Mouse (Mus musculus): ENCODE results near the gene Osbp2. TPM values are rescaled to one million over a fixed set of nuclear protein-coding genes. Genes with fewer than 3 reads are reported as not detected.

Gene Osbp2
- polyA plus RNA-seq, 1 experiment from 2014 or later: 1.4 TPM

DNA sequence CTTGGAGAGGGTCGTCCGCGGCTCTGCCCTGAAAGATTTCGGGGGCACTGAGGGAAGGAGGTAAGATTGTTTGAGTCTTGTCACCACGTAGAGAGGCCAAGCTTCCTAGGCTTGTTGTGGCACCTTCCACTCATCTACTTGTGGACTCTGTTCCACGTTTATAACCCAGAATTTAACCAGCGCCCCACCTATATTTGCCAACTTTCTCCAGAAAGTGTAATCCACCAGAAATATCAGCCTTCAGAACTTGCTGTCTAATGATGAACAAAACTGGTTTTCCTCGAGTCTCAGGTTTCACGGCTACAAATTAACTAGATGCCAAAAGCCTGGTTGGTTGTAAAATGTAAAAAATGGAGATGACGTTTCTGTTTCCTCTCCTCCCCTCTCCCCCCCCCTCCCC is 31.8 kb upstream of the Osbp2 start:
- Histone ChIP-seq H3K27me3 (ENCODE audit: low read depth, poor library complexity, severe bottlenecking) (no peaks in the 10 kb centered on the region), H3K27ac (replicated peaks) (peak overlapping the region; percentile 92), H3K9me3 (replicated peaks) (no peaks in the 10 kb centered on the region), H3K36me3 (peaks cover 37% of the 10 kb centered on the region), H3K4me1 (peaks cover 24% of the 10 kb centered on the region), H3K4me3 (peak overlapping the region; percentile 57)
- no peak for DNase-seq (ENCODE audit: low spot score)
- 9% methylated on average over 10 of the region's 10 CpGs for WGBS

DNA sequence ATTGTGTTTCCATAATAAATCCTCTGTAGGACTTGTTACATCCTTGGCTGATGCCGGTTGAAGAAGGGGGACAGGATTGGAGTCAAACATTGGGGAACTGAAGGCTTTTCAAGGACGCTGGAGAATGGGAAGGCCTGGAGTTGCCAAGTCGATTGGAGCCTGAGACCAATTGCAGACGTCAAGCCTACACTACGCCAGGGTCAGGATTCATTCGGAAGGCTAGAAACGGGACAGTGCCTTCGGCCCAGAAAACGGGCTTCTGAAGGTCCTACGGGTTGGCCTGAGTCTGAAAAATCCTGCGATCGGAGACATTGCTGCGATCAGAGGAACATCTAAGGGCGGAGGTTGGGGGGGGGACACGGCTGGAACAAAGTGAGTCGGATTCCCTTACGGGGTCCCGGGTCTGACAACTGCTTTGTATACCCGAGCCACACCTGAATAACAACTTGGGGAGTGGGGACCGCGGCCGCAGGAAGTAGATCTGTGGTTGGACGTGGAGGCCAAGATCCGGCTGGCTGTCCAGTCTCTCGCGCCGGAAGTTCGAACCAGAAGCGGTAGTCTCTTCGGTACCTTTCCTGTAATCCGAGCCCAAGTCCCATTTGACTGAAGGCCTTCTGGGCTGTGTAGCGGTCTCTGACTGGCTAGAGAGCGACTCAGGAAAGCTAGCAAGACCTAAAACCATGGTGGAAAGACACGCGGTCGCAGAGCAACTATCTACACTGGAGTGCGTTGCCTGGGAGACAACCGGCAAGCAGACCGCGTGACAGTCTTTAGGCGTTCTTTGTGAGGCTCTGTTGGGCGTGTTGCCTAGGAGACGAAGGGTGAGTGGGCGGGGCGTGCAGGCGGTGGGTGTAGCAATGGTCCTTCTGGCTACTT is 30.9 kb upstream of the Osbp2 start, which contains the start of the genes 4921536K21Rik and Dusp18:
Gene 4921536K21Rik (minus strand): TSS at position 693 of the 876 bp plus-strand sequence.
Gene Dusp18 (plus strand): TSS at position 835 of the 876 bp plus-strand sequence.
- Histone ChIP-seq H3K4me3 (peak within 1 kb of the TSS; percentile 57), H3K27me3 (ENCODE audit: low read depth, poor library complexity, severe bottlenecking) (no peaks in the 10 kb centered on the region), H3K9me3 (replicated peaks) (no peaks in the 10 kb centered on the region), H3K4me1 (peaks cover 24% of the 10 kb centered on the region), H3K36me3 (peaks cover 32% of the 10 kb centered on the region), H3K27ac (replicated peaks) (peak within 1 kb of the TSS; percentile 92)
- WGBS: 3% methylated on average over 46 of the region's 46 CpGs
- peak; percentile 98 for DNase-seq (ENCODE audit: low spot score)

DNA sequence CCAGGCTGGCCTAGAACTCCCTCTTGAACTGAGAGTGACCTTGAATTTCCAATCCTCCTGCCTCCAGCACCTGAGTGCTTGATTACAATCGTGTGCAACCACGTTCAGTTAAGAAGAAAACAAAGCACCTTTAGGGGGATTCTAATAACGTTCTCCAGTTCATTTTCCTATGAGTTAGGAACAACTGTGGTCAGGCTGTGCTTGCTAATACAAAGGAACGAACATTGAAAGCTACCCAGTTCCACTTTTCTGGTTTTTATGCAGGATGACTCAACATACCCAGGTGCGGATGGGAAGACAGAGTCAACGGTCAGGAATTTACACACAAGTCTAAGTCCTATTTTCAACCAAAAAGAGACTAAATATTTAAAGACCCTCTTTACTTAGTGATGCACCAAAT is 30.3 kb upstream of the Osbp2 start:
- no peaks in the 10 kb centered on the region for H3K9me3 ChIP-seq (replicated peaks)
- no peaks in the 10 kb centered on the region for H3K27me3 ChIP-seq (ENCODE audit: low read depth, poor library complexity, severe bottlenecking)
- 79% methylated on average over 6 of the region's 6 CpGs for WGBS
- peak overlapping the region; percentile 92; the same call in 1 of the 2 replicates for H3K27ac ChIP-seq (replicated peaks)
- peaks cover 21% of the 10 kb centered on the region for H3K4me1 ChIP-seq
- peak overlapping the region; percentile 57 for H3K4me3 ChIP-seq
- DNase-seq (ENCODE audit: low spot score): no peak
- peaks cover 25% of the 10 kb centered on the region for H3K36me3 ChIP-seq

DNA sequence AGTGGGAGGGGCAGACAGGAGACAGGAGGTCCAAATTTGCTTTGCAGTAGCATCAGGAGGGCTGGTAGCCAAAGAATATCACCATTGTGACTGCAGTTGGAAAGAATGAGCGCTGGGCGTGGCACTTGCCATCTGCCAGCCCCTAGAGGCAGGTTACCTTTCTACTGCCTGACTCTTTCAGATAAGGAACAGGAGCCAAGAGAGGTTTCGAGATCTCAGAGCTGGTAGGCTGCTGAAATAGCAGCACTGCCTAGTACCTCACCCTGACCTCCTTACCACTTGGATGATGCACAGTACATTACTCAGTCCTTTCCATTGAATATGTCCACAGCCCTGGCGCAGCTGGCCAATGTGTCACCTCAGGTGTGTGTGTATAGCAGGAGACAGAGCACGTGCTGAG is 23.6 kb upstream of the Osbp2 start:
- DNase-seq (ENCODE audit: low spot score): no peak
- WGBS: 84% methylated on average over 5 of the region's 5 CpGs
- no peak overlapping the region for H3K4me3 ChIP-seq
- H3K27me3 ChIP-seq (ENCODE audit: low read depth, poor library complexity, severe bottlenecking): no peaks in the 10 kb centered on the region
- no peaks in the 10 kb centered on the region for H3K36me3 ChIP-seq
- H3K4me1 ChIP-seq: peaks cover 5% of the 10 kb centered on the region; the same call in 1 of the 2 replicates
- no peaks in the 10 kb centered on the region for H3K9me3 ChIP-seq (replicated peaks)
- no peak overlapping the region for H3K27ac ChIP-seq (replicated peaks)

- Histone ChIP-seq H3K27me3 (ENCODE audit: low read depth, poor library complexity, severe bottlenecking) (no peaks in the 10 kb centered on the region), H3K4me3 (no peak overlapping the region), H3K36me3 (no peaks in the 10 kb centered on the region), H3K4me1 (peaks cover 5% of the 10 kb centered on the region; the same call in 1 of the 2 replicates), H3K9me3 (replicated peaks) (no peaks in the 10 kb centered on the region), H3K27ac (replicated peaks) (no peak overlapping the region)
- no peak for DNase-seq (ENCODE audit: low spot score)
- WGBS: 88% methylated on average over 3 of the region's 3 CpGs
These were observed 20.0 kb upstream of the Osbp2 start for GRCm38 (mm10) chr11:3883711-3884110.

- Histone ChIP-seq H3K4me1 (peaks cover 1% of the 10 kb centered on the region; the same call in 1 of the 2 replicates), H3K9me3 (replicated peaks) (no peaks in the 10 kb centered on the region), H3K27me3 (ENCODE audit: low read depth, poor library complexity, severe bottlenecking) (no peaks in the 10 kb centered on the region), H3K36me3 (no peaks in the 10 kb centered on the region), H3K27ac (replicated peaks) (no peak overlapping the region), H3K4me3 (no peak overlapping the region)
- 45% methylated on average over 2 of the region's 2 CpGs for WGBS
- peak; percentile 71 for DNase-seq (ENCODE audit: low spot score)
These were observed 16.1 kb upstream of the Osbp2 start for GRCm38 (mm10) chr11:3879836-3880235.

DNA sequence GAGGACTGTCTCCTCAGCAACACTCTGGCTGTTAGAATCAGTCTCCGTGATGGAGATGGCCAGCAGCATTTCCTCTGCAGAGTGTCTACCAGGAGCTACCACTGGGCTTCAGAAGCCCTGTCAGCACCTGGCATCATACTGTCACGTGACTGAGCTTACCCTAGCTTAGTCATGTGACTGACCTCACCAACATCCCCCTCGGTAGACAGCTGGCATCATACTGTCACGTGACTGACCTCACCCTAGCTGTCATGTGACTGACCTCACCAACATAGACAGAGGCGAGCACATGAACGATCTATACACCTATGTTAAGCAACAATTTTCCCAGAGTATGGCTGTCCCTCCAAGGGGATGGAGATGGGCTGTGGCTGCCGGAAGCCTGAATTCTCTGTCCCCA is 15.0 kb upstream of the Osbp2 start:
- Histone ChIP-seq H3K4me1 (no peaks in the 10 kb centered on the region; the same call in 1 of the 2 replicates), H3K9me3 (replicated peaks) (no peaks in the 10 kb centered on the region), H3K36me3 (no peaks in the 10 kb centered on the region), H3K27ac (replicated peaks) (no peak overlapping the region), H3K4me3 (no peak overlapping the region), H3K27me3 (ENCODE audit: low read depth, poor library complexity, severe bottlenecking) (no peaks in the 10 kb centered on the region)
- DNase-seq (ENCODE audit: low spot score): no peak
- 84% methylated on average over 7 of the region's 7 CpGs for WGBS

- Histone ChIP-seq H3K4me3 (no peak overlapping the region), H3K36me3 (no peaks in the 10 kb centered on the region), H3K27ac (replicated peaks) (no peak overlapping the region), H3K4me1 (no peaks in the 10 kb centered on the region), H3K9me3 (replicated peaks) (no peaks in the 10 kb centered on the region), H3K27me3 (ENCODE audit: low read depth, poor library complexity, severe bottlenecking) (no peaks in the 10 kb centered on the region)
- 84% methylated on average over 6 of the region's 6 CpGs for WGBS
- DNase-seq (ENCODE audit: low spot score): no peak
These were observed 12.7 kb upstream of the Osbp2 start for GRCm38 (mm10) chr11:3876419-3876818.

- WGBS: 53% methylated on average over 6 of the region's 6 CpGs
- Histone ChIP-seq H3K27ac (replicated peaks) (0 out of 2 replicates have a peak overlapping the region, but pooled peaks have one; percentile 79), H3K4me3 (peak overlapping the region; percentile 64), H3K4me1 (peaks cover 17% of the 10 kb centered on the region), H3K27me3 (ENCODE audit: low read depth, poor library complexity, severe bottlenecking) (peaks cover 52% of the 10 kb centered on the region), H3K9me3 (replicated peaks) (no peaks in the 10 kb centered on the region), H3K36me3 (no peaks in the 10 kb centered on the region)
- peak; percentile 19 for DNase-seq (ENCODE audit: low spot score)
These were observed 640 bp upstream of the Osbp2 start for GRCm38 (mm10) chr11:3864343-3864742.

GRCm38 (mm10) chr11:3862661-3863453 is 846 bp downstream of the Osbp2 start:
- H3K9me3 ChIP-seq (replicated peaks): no peaks in the 10 kb centered on the region
- H3K27me3 ChIP-seq (ENCODE audit: low read depth, poor library complexity, severe bottlenecking): peaks cover 52% of the 10 kb centered on the region
- whole genome bisulfite sequencing: 76% methylated on average over 19 of the region's 19 CpGs
- H3K27ac ChIP-seq (replicated peaks): no peak overlapping the region
- DNase-seq (ENCODE audit: low spot score): no peak
- H3K36me3 ChIP-seq: no peaks in the 10 kb centered on the region
- H3K4me3 ChIP-seq: peak overlapping the region; percentile 64
- H3K4me1 ChIP-seq: peaks cover 17% of the 10 kb centered on the region

DNA sequence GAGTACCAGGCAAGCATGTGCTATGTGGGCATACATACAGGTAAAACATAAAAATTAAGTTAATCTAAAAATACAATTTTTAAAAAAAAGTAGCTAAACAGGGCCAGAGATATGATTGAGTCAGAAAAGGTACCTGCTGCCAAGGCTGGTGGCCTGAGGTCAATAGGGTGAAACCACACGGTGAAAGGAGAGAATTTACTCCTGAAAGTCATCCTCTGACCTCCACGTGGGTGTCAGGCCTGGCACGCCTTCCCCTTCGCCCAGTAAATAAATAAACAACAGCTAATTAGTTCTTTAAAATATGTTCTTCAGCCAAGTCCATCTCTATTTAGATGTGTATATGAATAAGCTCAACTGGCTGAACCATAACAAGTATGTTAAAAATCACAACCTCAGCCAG is 3.3 kb downstream of the Osbp2 start:
- 82% methylated on average over 4 of the region's 4 CpGs for WGBS
- peaks cover 17% of the 10 kb centered on the region for H3K4me1 ChIP-seq
- no peak overlapping the region for H3K27ac ChIP-seq (replicated peaks)
- H3K36me3 ChIP-seq: no peaks in the 10 kb centered on the region
- H3K27me3 ChIP-seq (ENCODE audit: low read depth, poor library complexity, severe bottlenecking): peaks cover 41% of the 10 kb centered on the region
- H3K4me3 ChIP-seq: no peak overlapping the region
- no peaks in the 10 kb centered on the region for H3K9me3 ChIP-seq (replicated peaks)
- DNase-seq (ENCODE audit: low spot score): no peak

GRCm38 (mm10) chr11:3859778-3860177 is 3.9 kb downstream of the Osbp2 start:
- H3K9me3 ChIP-seq (replicated peaks): 0 out of 2 replicates have a peak, but pooled peaks cover 2% of the 10 kb centered on the region
- H3K36me3 ChIP-seq: no peaks in the 10 kb centered on the region
- no peak overlapping the region for H3K27ac ChIP-seq (replicated peaks)
- DNase-seq (ENCODE audit: low spot score): no peak
- H3K4me3 ChIP-seq: no peak overlapping the region
- whole genome bisulfite sequencing: 96% methylated on average over 4 of the region's 4 CpGs
- H3K27me3 ChIP-seq (ENCODE audit: low read depth, poor library complexity, severe bottlenecking): peaks cover 35% of the 10 kb centered on the region
- H3K4me1 ChIP-seq: peaks cover 17% of the 10 kb centered on the region

Data from midbrain, embryonic 10.5 days (tissue).